Mouse (Mus musculus) liver, embryonic 14.5 days (tissue): ENCODE measurements at regions not wholly inside any gene's neighbourhood (a gene's known extent, or its start where the extent isn't known, plus 50 kb on each side); places are given as distances from the start of the nearest gene placed in this dataset.

Experiments used
- ATAC-seq: fragments of 200-750 bp; cut with Nextera tagmentation; 2 replicates; pipeline ENCODE4 v1.8.0; 2017; ENCODE audit warnings: moderate number of reproducible peaks, mild to moderate bottlenecking, moderate library complexity; ENCODE audit not compliant: insufficient read depth
- DNase-seq, 3 experiments: peaks; one replicate each; pipeline ENCODE4 v3.0.0-alpha.2; 2012 to 2013; ENCODE audit warnings: low read depth in 3 of 3, low spot score in 3 of 3
- H3K27ac ChIP-seq: fragments of 300-500 bp; sonication (generic); 2 replicates; pipeline ENCODE4 v1.5.1; 2014; ENCODE audit warnings: moderate library complexity, mild to moderate bottlenecking, control low read depth, inconsistent platforms
- H3K27me3 ChIP-seq: fragments of 300-500 bp; sonication (generic); 2 replicates; pipeline ENCODE4 v1.6.1; 2014; ENCODE audit warnings: mild to moderate bottlenecking, low read length, moderate library complexity; ENCODE audit not compliant: control insufficient read depth, insufficient read depth
- H3K36me3 ChIP-seq: fragments of 300-500 bp; sonication (generic); replicated peaks from 2 replicates; pipeline ENCODE4 v1.6.1; 2014; ENCODE audit warnings: low read depth; ENCODE audit not compliant: control insufficient read depth, insufficient read depth
- H3K4me1 ChIP-seq, 2 experiments: fragments of 200-500 bp in 1 of 2; fragments of 300-500 bp in 1 of 2; sonication (generic) in 1 of 2; replicated peaks; 2 replicates each; pipeline ENCODE4 v1.6.1; 2012 to 2014; ENCODE audit warnings: antibody characterized with exemption in 1 of 2, inconsistent platforms in 1 of 2, low read length in 1 of 2; ENCODE audit not compliant: control insufficient read depth in 2 of 2, insufficient read depth in 2 of 2
- H3K4me2 ChIP-seq: fragments of 300-500 bp; sonication (generic); 2 replicates; pipeline ENCODE4 v1.6.1; 2014; ENCODE audit warnings: low read depth, mild to moderate bottlenecking, control low read depth, moderate library complexity
- H3K4me3 ChIP-seq, 2 experiments: fragments of 200-500 bp in 1 of 2; fragments of 300-500 bp in 1 of 2; sonication (generic) in 1 of 2; 2 replicates each; pipeline ENCODE4 v1.5.1; 2012 to 2014; ENCODE audit warnings: low read depth in 2 of 2, low read length in 2 of 2, mild to moderate bottlenecking in 2 of 2, control low read depth in 1 of 2, inconsistent platforms in 1 of 2, moderate library complexity in 1 of 2; ENCODE audit not compliant: insufficient read depth in 1 of 2
- H3K9ac ChIP-seq: fragments of 300-500 bp; sonication (generic); replicated peaks from 2 replicates; pipeline ENCODE4 v1.6.1; 2014; ENCODE audit warnings: mild to moderate bottlenecking, control low read depth, moderate library complexity
- H3K9me3 ChIP-seq: fragments of 300-500 bp; sonication (generic); 2 replicates; pipeline ENCODE4 v1.6.1; 2016; ENCODE audit warnings: low read length, mixed read lengths; ENCODE audit not compliant: control insufficient read depth
- CTCF ChIP-seq: IDR thresholded peaks from 2 replicates; pipeline ENCODE4 v1.5.1; 2016; ENCODE audit warnings: antibody characterized with exemption, low read depth, control low read depth
- EP300 ChIP-seq: IDR thresholded peaks from 2 replicates; pipeline ENCODE4 v1.6.1; 2016; ENCODE audit warnings: antibody characterized with exemption, low read depth
- WGBS: fragments of 180-500 bp; shearing (Covaris S2); extraction: QIAGEN DNeasy Blood & Tissue Kit; methylation state at CpG from one replicate; pipeline ENCODE4 v1.1.7; 2014; ENCODE audit not compliant: insufficient replicate concordance; 5-methylcytosine and 5-hydroxymethylcytosine counted together

GRCm38 (mm10) chr13:71164012-71164411 is 322.4 kb upstream of the Adamts16 start:
- Histone ChIP-seq H3K4me2 (no peak overlapping the region), H3K27me3 (no peaks in the 10 kb centered on the region), H3K27ac (no peak overlapping the region), H3K36me3 (no peaks in the 10 kb centered on the region), H3K4me1 (no peaks in the 10 kb centered on the region), H3K9me3 (no peaks in the 10 kb centered on the region), H3K4me3 (no peak overlapping the region), H3K9ac (no peak overlapping the region)
- DNase-seq = no peak
- TF ChIP-seq EP300 (no peak), CTCF (no peak)
- 59% methylated on average over 2 of the region's 2 CpGs for WGBS
- ATAC-seq = no peak

- 63% methylated on average over 2 of the region's 2 CpGs for WGBS
- no peak for TF ChIP-seq EP300
- no peak for TF ChIP-seq CTCF
Observed at GRCm38 (mm10) chr13:71162952-71163351, 321.3 kb upstream of the Adamts16 start.

GRCm38 (mm10) chr13:71158300-71158860 is 316.8 kb upstream of the Adamts16 start:
- Histone ChIP-seq H3K9ac (no peak overlapping the region), H3K27me3 (no peaks in the 10 kb centered on the region), H3K4me3 (no peak overlapping the region), H3K4me2 (no peak overlapping the region), H3K9me3 (no peaks in the 10 kb centered on the region), H3K36me3 (no peaks in the 10 kb centered on the region), H3K27ac (no peak overlapping the region), H3K4me1 (no peaks in the 10 kb centered on the region)
- WGBS = 69% methylated on average over 13 of the region's 13 CpGs
- ATAC-seq (no peak), DNase-seq (no peak)
- no peak for TF ChIP-seq CTCF
- TF ChIP-seq EP300 = no peak

More at GRCm38 (mm10) chr13:71162952-71163351, 321.3 kb upstream of the Adamts16 start:
- H3K4me3 ChIP-seq = no peak overlapping the region
- DNase-seq (no peak), ATAC-seq (no peak)
- H3K27me3 ChIP-seq = no peaks in the 10 kb centered on the region
- H3K4me1 ChIP-seq = no peaks in the 10 kb centered on the region
- no peaks in the 10 kb centered on the region for H3K36me3 ChIP-seq
- no peak overlapping the region for H3K4me2 ChIP-seq
- H3K27ac ChIP-seq = no peak overlapping the region
- H3K9me3 ChIP-seq = no peaks in the 10 kb centered on the region
- H3K9ac ChIP-seq = no peak overlapping the region

- Histone ChIP-seq H3K9me3 (no peaks in the 10 kb centered on the region), H3K9ac (no peak overlapping the region), H3K4me1 (no peaks in the 10 kb centered on the region), H3K4me3 (no peak overlapping the region), H3K36me3 (no peaks in the 10 kb centered on the region), H3K27me3 (no peaks in the 10 kb centered on the region), H3K4me2 (no peak overlapping the region), H3K27ac (no peak overlapping the region)
- ATAC-seq = no peak
- no peak for DNase-seq
- TF ChIP-seq EP300 = no peak
- no peak for TF ChIP-seq CTCF
- 56% methylated on average over 14 of the region's 14 CpGs for WGBS
Observed at GRCm38 (mm10) chr13:71157656-71158299, 316.2 kb upstream of the Adamts16 start.

- DNase-seq (no peak), ATAC-seq (no peak)
- WGBS = 37% methylated on average over 1 of the region's 1 CpGs
- Histone ChIP-seq H3K9me3 (no peaks in the 10 kb centered on the region), H3K4me3 (no peak overlapping the region), H3K4me1 (no peaks in the 10 kb centered on the region), H3K4me2 (no peak overlapping the region), H3K27me3 (no peaks in the 10 kb centered on the region), H3K9ac (no peak overlapping the region), H3K27ac (no peak overlapping the region), H3K36me3 (no peaks in the 10 kb centered on the region)
- TF ChIP-seq CTCF = no peak
- no peak for TF ChIP-seq EP300
Observed at GRCm38 (mm10) chr13:71150092-71150491, 308.5 kb upstream of the Adamts16 start.
